Mouse (Mus musculus): Measurements from ENCODE around the gene Abhd4. TPM values are rescaled to one million over a fixed set of nuclear protein-coding genes. Genes with fewer than 3 reads are reported as not detected.

Gene Abhd4
- 100 to 1,000 TPM; 463 to 735 TPM for total RNA-seq (2021)
- long read RNA-seq, experiment 1, transcript Abhd4-202 (7 exons, 2,508 nt), result minor isoform, 35 of 718 reads
- long read RNA-seq, experiment 1, transcript Abhd4-201 (7 exons, 2,401 nt), result major isoform, 586 of 718 reads
- long read RNA-seq, experiment 1, partial matches to known transcripts, result 52 of 718 reads
- long read RNA-seq, experiment 1, other reads (novel, unspliced or antisense), result 45 of 718 reads
- long read RNA-seq, experiment 2, transcript Abhd4-201 (7 exons, 2,401 nt), result major isoform, 1,139 of 1,491 reads
- long read RNA-seq, experiment 2, transcript Abhd4-202 (7 exons, 2,508 nt), result minor isoform, 29 of 1,491 reads
- long read RNA-seq, experiment 2, partial matches to known transcripts, result 271 of 1,491 reads
- long read RNA-seq, experiment 2, other reads (novel, unspliced or antisense), result 52 of 1,491 reads

GRCm38 (mm10) chr14:54253741-54254291 lies at the start of gene Abhd4, which contains the start of gene Dad1:
Gene Abhd4 (plus strand): TSS chr14:54254188.
Gene Dad1 (minus strand): TSS chr14:54254104.
- DNase-seq (ENCODE audit: low spot score in 2 of 2), result peak; percentile 97 to 98

GRCm38 (mm10) chr14:54204311-54204710 lies 49.7 kb upstream of the Abhd4 start:
- DNase-seq (ENCODE audit: low spot score in 2 of 2), result no peak

GRCm38 (mm10) chr14:54204786-54205185 lies 49.2 kb upstream of the Abhd4 start:
- no peak for DNase-seq (ENCODE audit: low spot score in 2 of 2)

- DNase-seq (ENCODE audit: low spot score in 2 of 2), result no peak
These were observed 48.1 kb upstream of the Abhd4 start for GRCm38 (mm10) chr14:54205904-54206303.

GRCm38 (mm10) chr14:54206309-54206708 lies 47.7 kb upstream of the Abhd4 start:
- DNase-seq (ENCODE audit: low spot score in 2 of 2), result no peak

- no peak for DNase-seq (ENCODE audit: low spot score in 2 of 2)
These were observed 47.0 kb upstream of the Abhd4 start for GRCm38 (mm10) chr14:54206750-54207550.

- no peak for DNase-seq (ENCODE audit: low spot score in 2 of 2)
These were observed 46.1 kb upstream of the Abhd4 start for GRCm38 (mm10) chr14:54207924-54208323.

- no peak for DNase-seq (ENCODE audit: low spot score in 2 of 2)
These were observed 45.2 kb upstream of the Abhd4 start for GRCm38 (mm10) chr14:54208741-54209140.

GRCm38 (mm10) chr14:54209932-54210331 lies 44.1 kb upstream of the Abhd4 start:
- DNase-seq (ENCODE audit: low spot score in 2 of 2), result no peak

GRCm38 (mm10) chr14:54210401-54210800 lies 43.6 kb upstream of the Abhd4 start:
- no peak for DNase-seq (ENCODE audit: low spot score in 2 of 2)

GRCm38 (mm10) chr14:54211199-54211598 lies 42.8 kb upstream of the Abhd4 start:
- no peak for DNase-seq (ENCODE audit: low spot score in 2 of 2)

- no peak for DNase-seq (ENCODE audit: low spot score in 2 of 2)
These were observed 42.2 kb upstream of the Abhd4 start for GRCm38 (mm10) chr14:54211755-54212154.

GRCm38 (mm10) chr14:54213734-54214133 lies 40.3 kb upstream of the Abhd4 start:
- no peak for DNase-seq (ENCODE audit: low spot score in 2 of 2)

GRCm38 (mm10) chr14:54214477-54214876 lies 39.5 kb upstream of the Abhd4 start:
- DNase-seq (ENCODE audit: low spot score in 2 of 2), result no peak

GRCm38 (mm10) chr14:54214901-54215300 lies 39.1 kb upstream of the Abhd4 start:
- no peak for DNase-seq (ENCODE audit: low spot score in 2 of 2)

GRCm38 (mm10) chr14:54216126-54216525 lies 37.9 kb upstream of the Abhd4 start:
- no peak for DNase-seq (ENCODE audit: low spot score in 2 of 2)

GRCm38 (mm10) chr14:54218233-54218632 lies 35.8 kb upstream of the Abhd4 start:
- no peak for DNase-seq (ENCODE audit: low spot score in 2 of 2)

- no peak for DNase-seq (ENCODE audit: low spot score in 2 of 2)
These were observed 35.3 kb upstream of the Abhd4 start for GRCm38 (mm10) chr14:54218721-54219120.

GRCm38 (mm10) chr14:54219256-54219655 lies 34.7 kb upstream of the Abhd4 start:
- no peak for DNase-seq (ENCODE audit: low spot score in 2 of 2)

- DNase-seq (ENCODE audit: low spot score in 2 of 2), result no peak
These were observed 34.1 kb upstream of the Abhd4 start for GRCm38 (mm10) chr14:54219849-54220248.

GRCm38 (mm10) chr14:54220726-54221494 lies 33.1 kb upstream of the Abhd4 start:
- no peak for DNase-seq (ENCODE audit: low spot score in 2 of 2)

All from adrenal gland, adult 18-20 months (tissue).